Mouse (Mus musculus) heart, postnatal 0 days (tissue): Measurements from ENCODE around the gene Gm32802.

Source experiments
- CTCF ChIP-seq: IDR thresholded peaks from 2 replicates; pipeline ENCODE4 v1.5.1; 2016; ENCODE audit warnings: antibody characterized with exemption, control low read depth, low read depth
- EP300 ChIP-seq: IDR thresholded peaks from 2 replicates; pipeline ENCODE4 v1.6.1; 2016; ENCODE audit warnings: antibody characterized with exemption, low read depth

- TF ChIP-seq EP300 (no peak), CTCF (no peak)
Observed at GRCm38 (mm10) chr10:118294938-118295337, 36.5 kb downstream of the Gm32802 start, which contains the start of gene Iltifb.
